Mouse (Mus musculus): Measurements from ENCODE around the gene Tmod4. TPM values are rescaled to one million over a fixed set of nuclear protein-coding genes. Genes with fewer than 3 reads are reported as not detected.

The Tmod4 gene
- not detected for polyA plus RNA-seq (2014; fragmentation: Illumina TruSeq; extraction: RNeasy Lipid Tissue Mini Kit (QIAGEN cat#74804); ENCODE audit: low replicate concordance)

DNA sequence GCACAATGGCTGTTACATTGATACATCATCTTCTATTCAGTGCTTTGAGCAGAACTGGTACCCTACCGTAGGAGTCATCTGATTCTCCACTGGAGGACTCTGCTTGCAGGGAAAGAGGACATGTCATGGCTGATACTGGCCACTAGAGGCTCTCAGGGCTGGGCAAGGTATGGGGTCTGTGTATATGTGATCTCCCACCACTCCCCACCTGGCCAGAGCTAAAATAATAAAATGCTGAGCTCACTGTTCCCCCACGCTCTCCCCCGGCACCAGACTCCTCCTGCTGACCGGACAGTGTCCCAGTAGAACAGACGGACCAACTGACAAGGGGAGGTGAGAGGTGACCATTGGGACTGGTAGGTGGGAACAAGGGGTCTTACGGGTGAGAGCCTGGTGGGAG lies at the start of gene Tmod4:
Gene Tmod4, plus strand, starts transcription at position 231 of the 400 bp plus-strand sequence.

GRCm38 (mm10) chr3:95106338-95107117 lies 17.7 kb upstream of the Tmod4 start, which contains the start of gene Pip5k1a:
TSS of gene Pip5k1a (minus strand) at chr3:95106930.

DNA sequence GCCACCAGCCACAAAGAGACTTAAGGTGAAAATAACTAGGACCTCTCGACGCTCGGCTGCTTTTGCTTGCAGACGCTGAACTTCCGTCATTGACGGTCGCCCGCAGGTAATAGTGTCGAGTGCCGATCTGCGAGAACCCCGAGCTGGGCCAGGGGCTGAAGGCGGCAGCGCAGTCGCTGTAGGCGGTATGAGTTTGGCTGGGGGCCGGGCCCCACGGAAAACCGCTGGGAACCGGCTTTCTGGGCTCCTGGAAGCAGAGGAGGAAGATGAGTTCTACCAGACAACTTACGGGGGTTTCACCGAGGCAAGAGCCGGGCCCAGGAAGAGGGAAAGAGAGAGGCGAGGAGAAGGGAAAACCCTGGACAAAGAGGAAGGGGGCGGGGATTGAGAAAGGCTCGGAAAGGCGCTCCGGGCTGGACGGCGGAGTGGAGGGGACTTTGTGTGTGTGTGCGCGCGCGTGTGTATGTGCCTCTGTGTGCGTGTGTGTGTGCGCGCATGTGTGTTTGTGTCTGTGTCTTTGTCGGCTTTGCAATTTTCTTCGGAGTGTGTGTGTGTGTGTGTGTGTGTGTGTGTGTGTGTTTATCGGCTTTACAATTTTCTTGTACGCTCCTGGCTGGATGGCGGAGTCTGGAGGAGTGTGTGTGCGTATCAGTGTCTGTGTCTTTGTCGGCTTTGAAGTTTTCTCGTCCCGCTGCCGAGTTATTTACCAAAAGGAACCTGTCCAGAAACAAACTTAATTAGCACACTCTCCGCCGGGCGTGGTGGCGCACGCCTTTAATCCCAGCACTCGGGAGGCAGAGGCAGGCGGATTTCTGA lies 13.2 kb upstream of the Tmod4 start, which contains the start of gene Vps72:
Gene Vps72, plus strand, starts transcription at position 112 of the 816 bp plus-strand sequence.

DNA sequence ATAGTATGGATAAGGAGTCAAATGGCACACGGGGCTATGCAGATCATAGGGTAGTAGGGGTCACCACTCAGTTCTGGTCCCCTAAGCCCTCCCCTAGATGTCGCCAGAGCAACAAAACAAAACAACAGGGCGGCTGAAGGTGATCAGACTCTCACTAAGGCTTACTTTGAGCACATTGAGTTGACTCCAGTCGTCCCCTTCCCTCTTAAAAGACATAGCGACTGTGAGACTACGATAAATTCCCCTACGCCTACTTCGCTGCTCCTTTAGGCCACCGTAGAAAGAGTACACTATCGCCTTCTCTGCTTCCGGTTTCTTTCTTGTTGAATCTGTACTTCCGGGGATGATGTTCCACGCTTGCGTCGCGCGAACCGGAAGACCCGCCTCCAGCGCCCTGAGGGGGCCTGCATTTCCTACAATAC lies 9.4 kb downstream of the Tmod4 start, which contains the start of the genes Scnm1 and Lysmd1:
Gene Scnm1, minus strand, starts transcription at position 332 of the 422 bp plus-strand sequence.
Gene Lysmd1, plus strand, starts transcription at position 409 of the 422 bp plus-strand sequence.

DNA sequence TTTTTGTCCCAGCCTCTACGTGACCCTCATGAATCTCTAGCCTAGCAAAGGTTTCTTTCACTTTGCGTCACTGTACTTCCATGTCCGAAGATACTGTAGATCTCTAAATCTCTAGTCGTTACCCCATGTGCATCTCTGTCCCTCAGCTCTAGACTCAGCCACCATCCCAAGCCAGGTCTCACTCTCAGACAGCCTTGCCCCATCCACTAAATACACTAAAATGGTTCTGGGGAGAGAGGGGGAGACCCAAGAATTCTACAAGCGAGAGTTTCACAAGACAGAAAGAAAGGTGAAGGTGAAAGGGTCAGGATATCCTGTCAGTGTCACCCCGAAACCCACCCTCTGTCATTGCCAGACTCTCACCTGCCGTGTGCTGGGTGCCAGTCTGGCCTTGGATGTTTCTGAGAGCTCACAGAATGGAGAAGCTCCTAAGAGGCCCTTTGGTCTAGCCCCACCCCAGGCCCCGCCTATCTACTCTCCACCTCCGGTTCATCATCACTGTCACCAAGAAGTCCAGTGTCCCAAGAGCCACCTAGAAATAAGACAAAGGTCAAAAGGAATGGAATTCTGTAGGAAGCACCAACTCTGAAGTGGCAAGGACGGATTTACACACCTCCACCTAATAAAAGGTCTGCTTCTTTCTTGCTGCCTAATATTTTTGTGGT lies 17.8 kb downstream of the Tmod4 start, which contains the start of gene Tnfaip8l2:
Gene Tnfaip8l2, minus strand, starts transcription at position 409 of the 665 bp plus-strand sequence.

GRCm38 (mm10) chr3:95159987-95160963 lies 36.0 kb downstream of the Tmod4 start, which contains the start of gene Sema6c:
TSS of gene Sema6c (plus strand) at chr3:95160457.

Other genes with a start within 250 kb of the Tmod4 start
- gene Psmb4, start 237.5 kb upstream of the Tmod4 start, polyA plus RNA-seq (2014; fragmentation: Illumina TruSeq; extraction: RNeasy Lipid Tissue Mini Kit (QIAGEN cat#74804); ENCODE audit: low replicate concordance), result 19.9 TPM
- gene Selenbp1, start 191.4 kb upstream of the Tmod4 start, polyA plus RNA-seq (2014; fragmentation: Illumina TruSeq; extraction: RNeasy Lipid Tissue Mini Kit (QIAGEN cat#74804); ENCODE audit: low replicate concordance), result 2.3 TPM
- 15.5 TPM for gene Rfx5, start 170.4 kb upstream of the Tmod4 start, polyA plus RNA-seq (2014; fragmentation: Illumina TruSeq; extraction: RNeasy Lipid Tissue Mini Kit (QIAGEN cat#74804); ENCODE audit: low replicate concordance)
- 3.2 TPM for gene Pi4kb, start 149.7 kb upstream of the Tmod4 start, polyA plus RNA-seq (2014; fragmentation: Illumina TruSeq; extraction: RNeasy Lipid Tissue Mini Kit (QIAGEN cat#74804); ENCODE audit: low replicate concordance)
- 4.2 TPM for gene Zfp687, start 109.0 kb upstream of the Tmod4 start, polyA plus RNA-seq (2014; fragmentation: Illumina TruSeq; extraction: RNeasy Lipid Tissue Mini Kit (QIAGEN cat#74804); ENCODE audit: low replicate concordance)
- 5.5 TPM for gene Psmd4, start 81.9 kb upstream of the Tmod4 start, polyA plus RNA-seq (2014; fragmentation: Illumina TruSeq; extraction: RNeasy Lipid Tissue Mini Kit (QIAGEN cat#74804); ENCODE audit: low replicate concordance)
- gene Pip5k1a, start 17.5 kb upstream of the Tmod4 start, polyA plus RNA-seq (2014; fragmentation: Illumina TruSeq; extraction: RNeasy Lipid Tissue Mini Kit (QIAGEN cat#74804); ENCODE audit: low replicate concordance), result 13.7 TPM
- 13.3 TPM for gene Vps72, start 13.5 kb upstream of the Tmod4 start, polyA plus RNA-seq (2014; fragmentation: Illumina TruSeq; extraction: RNeasy Lipid Tissue Mini Kit (QIAGEN cat#74804); ENCODE audit: low replicate concordance)
- 15.3 TPM for gene Scnm1, start 9.5 kb downstream of the Tmod4 start, polyA plus RNA-seq (2014; fragmentation: Illumina TruSeq; extraction: RNeasy Lipid Tissue Mini Kit (QIAGEN cat#74804); ENCODE audit: low replicate concordance)
- 1.7 TPM for gene Lysmd1, start 9.6 kb downstream of the Tmod4 start, polyA plus RNA-seq (2014; fragmentation: Illumina TruSeq; extraction: RNeasy Lipid Tissue Mini Kit (QIAGEN cat#74804); ENCODE audit: low replicate concordance)
- gene Tnfaip8l2, start 17.9 kb downstream of the Tmod4 start, polyA plus RNA-seq (2014; fragmentation: Illumina TruSeq; extraction: RNeasy Lipid Tissue Mini Kit (QIAGEN cat#74804); ENCODE audit: low replicate concordance), result not detected
- not detected for gene Sema6c, start 36.0 kb downstream of the Tmod4 start, polyA plus RNA-seq (2014; fragmentation: Illumina TruSeq; extraction: RNeasy Lipid Tissue Mini Kit (QIAGEN cat#74804); ENCODE audit: low replicate concordance)
- gene Gabpb2, start 93.4 kb downstream of the Tmod4 start, polyA plus RNA-seq (2014; fragmentation: Illumina TruSeq; extraction: RNeasy Lipid Tissue Mini Kit (QIAGEN cat#74804); ENCODE audit: low replicate concordance), result 28.0 TPM
- 14.9 TPM for gene Cdc42se1, start 104.3 kb downstream of the Tmod4 start, polyA plus RNA-seq (2014; fragmentation: Illumina TruSeq; extraction: RNeasy Lipid Tissue Mini Kit (QIAGEN cat#74804); ENCODE audit: low replicate concordance)
- 47.6 TPM for gene Mllt11, start 107.7 kb downstream of the Tmod4 start, polyA plus RNA-seq (2014; fragmentation: Illumina TruSeq; extraction: RNeasy Lipid Tissue Mini Kit (QIAGEN cat#74804); ENCODE audit: low replicate concordance)
- gene Gm128, start 117.1 kb downstream of the Tmod4 start, polyA plus RNA-seq (2014; fragmentation: Illumina TruSeq; extraction: RNeasy Lipid Tissue Mini Kit (QIAGEN cat#74804); ENCODE audit: low replicate concordance), result not detected
- not detected for gene Bnipl, start 126.7 kb downstream of the Tmod4 start, polyA plus RNA-seq (2014; fragmentation: Illumina TruSeq; extraction: RNeasy Lipid Tissue Mini Kit (QIAGEN cat#74804); ENCODE audit: low replicate concordance)
- gene Mindy1, start 156.9 kb downstream of the Tmod4 start, polyA plus RNA-seq (2014; fragmentation: Illumina TruSeq; extraction: RNeasy Lipid Tissue Mini Kit (QIAGEN cat#74804); ENCODE audit: low replicate concordance), result 44.0 TPM
- 4.0 TPM for gene Prune1, start 157.6 kb downstream of the Tmod4 start, polyA plus RNA-seq (2014; fragmentation: Illumina TruSeq; extraction: RNeasy Lipid Tissue Mini Kit (QIAGEN cat#74804); ENCODE audit: low replicate concordance)
- 0.22 TPM for gene Anxa9, start 182.7 kb downstream of the Tmod4 start, polyA plus RNA-seq (2014; fragmentation: Illumina TruSeq; extraction: RNeasy Lipid Tissue Mini Kit (QIAGEN cat#74804); ENCODE audit: low replicate concordance)
- 143 TPM for gene Cers2, start 190.3 kb downstream of the Tmod4 start, polyA plus RNA-seq (2014; fragmentation: Illumina TruSeq; extraction: RNeasy Lipid Tissue Mini Kit (QIAGEN cat#74804); ENCODE audit: low replicate concordance)
- gene Setdb1, start 232.7 kb downstream of the Tmod4 start, polyA plus RNA-seq (2014; fragmentation: Illumina TruSeq; extraction: RNeasy Lipid Tissue Mini Kit (QIAGEN cat#74804); ENCODE audit: low replicate concordance), result 10.7 TPM

Measured in small intestine, adult 10 weeks (tissue).